Mouse (Mus musculus) adrenal gland, adult 10 weeks (tissue): ENCODE measurements around the gene Gm17651. TPM values are rescaled to one million over a fixed set of nuclear protein-coding genes. Genes with fewer than 3 reads are reported as not detected.

ENCODE experiments used
- polyA plus RNA-seq: library from polyadenylated mRNA; stranded (reverse); fragments of 350-450 nt; fragmentation: Illumina TruSeq; extraction: RNeasy Lipid Tissue Mini Kit (QIAGEN cat#74804); gene quantifications from one replicate; pipeline ENCODE4 v1.2.3, GENCODE M21; 2014; ENCODE audit warnings: low read depth, low replicate concordance

Gm17651 gene
- polyA plus RNA-seq, result not detected

DNA sequence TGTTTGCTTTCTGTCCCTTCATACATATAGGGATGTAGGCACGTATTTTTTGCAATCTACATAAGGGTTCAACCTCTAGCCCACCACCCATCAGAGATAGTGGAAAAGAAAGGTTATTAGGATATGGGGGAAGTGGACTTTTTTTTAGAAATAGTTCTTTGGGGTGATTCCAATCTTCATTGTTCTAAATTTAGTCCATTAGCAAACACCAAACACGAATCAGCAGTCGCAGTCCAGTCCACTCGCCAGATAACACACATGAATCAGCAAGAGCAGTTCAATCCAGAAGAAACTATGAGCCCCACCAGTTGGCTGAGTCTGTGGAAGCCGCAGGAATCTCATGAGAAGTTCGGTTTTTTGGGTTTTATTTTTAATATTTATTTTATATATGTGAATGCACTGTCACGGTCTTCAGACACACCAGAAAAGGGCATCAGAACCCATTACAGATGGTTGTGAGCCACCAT is at the start of gene Gm17651:
Gene Gm17651 (minus strand): TSS at position 51 of the 467 bp plus-strand sequence.

DNA sequence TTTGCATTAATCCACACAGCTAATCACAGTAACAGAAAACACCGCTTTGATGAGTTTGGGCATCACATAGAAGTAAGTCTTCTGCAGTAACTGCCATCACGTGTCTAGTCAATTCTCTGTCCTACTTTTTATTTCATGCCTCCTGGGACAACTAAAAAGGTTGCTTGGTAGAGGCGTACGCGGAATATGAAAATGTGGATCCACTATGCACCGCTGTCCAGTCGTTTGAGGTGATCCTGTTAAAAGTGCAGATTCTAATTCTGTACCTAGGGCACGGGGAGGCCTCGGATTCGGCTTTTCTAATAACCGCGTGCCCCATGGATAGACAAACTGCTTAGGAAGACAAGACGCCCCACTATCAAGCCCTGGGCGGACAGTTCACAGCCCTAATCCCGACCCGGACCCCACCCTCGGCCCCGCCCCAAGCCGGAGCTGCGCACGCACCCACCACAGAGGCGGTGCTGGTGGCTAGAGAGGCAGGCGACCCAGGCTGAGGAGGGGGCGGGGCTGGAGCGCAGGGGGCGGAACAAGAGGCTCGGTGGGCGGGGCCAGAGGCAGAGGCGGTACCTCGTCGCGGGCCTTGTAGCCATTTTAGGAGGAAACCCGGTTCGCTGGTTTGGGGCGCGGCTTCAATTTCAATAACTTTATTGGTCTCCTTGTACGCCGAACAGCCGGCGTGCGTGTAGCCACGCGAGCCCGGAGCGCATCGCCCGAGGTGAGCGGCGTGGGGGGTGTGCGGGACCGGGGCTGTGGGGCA is 16.7 kb downstream of the Gm17651 start, which contains the start of gene Prkab2:
Gene Prkab2 (plus strand): TSS at position 539 of the 757 bp plus-strand sequence.

DNA sequence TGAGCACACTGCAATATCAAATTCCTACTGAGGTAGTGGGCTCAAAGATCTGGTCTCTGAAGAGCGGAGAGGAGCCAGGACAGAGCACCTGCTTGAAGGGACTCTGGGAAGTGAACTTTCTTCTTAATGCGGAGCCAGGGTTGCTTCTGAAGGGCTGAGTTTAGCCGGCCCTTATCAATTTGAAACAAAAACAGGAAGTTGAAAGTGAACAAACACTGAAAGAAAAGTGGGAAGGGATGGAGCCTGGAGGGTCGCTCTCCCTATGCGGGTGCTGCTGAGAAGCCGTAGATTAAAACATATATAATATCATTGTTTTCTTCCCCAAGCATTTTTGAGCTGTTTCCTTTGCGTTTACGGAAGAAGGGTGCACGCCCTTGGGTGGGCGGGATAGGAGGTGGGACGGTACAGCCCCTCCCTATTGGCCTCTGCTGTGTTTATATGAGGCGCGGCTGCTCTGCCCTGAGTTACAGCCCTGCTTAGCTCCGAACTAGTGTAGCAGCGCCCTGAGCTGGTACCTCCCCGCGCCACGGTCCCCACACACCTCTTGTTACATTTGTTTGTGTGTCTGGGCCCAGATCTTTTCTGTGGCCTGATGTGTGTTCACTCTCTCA is 46.0 kb downstream of the Gm17651 start, which contains the start of gene Fmo5:
Gene Fmo5 (plus strand): TSS at position 414 of the 611 bp plus-strand sequence.

Other genes with a start within 250 kb of the Gm17651 start
- gene Chd1l, start 64.5 kb downstream of the Gm17651 start, polyA plus RNA-seq, result 4.9 TPM
- gene Fmo5, start 45.9 kb downstream of the Gm17651 start, polyA plus RNA-seq, result 19.8 TPM
- gene Prkab2, start 16.5 kb downstream of the Gm17651 start, polyA plus RNA-seq, result 21.2 TPM
- 23.3 TPM for gene Pde4dip, start 214.0 kb upstream of the Gm17651 start, polyA plus RNA-seq
- 216 TPM for gene Sec22b, start 226.5 kb upstream of the Gm17651 start, polyA plus RNA-seq